Mouse (Mus musculus): ENCODE results near the gene Napepld. TPM values are rescaled to one million over a fixed set of nuclear protein-coding genes. Genes with fewer than 3 reads are reported as not detected.
"Not testable (repeated sequence)": the region's sequence is repeated elsewhere in the genome, so short reads cannot be mapped to it uniquely, and the experiment has no call there.

Gene Napepld
- total RNA-seq, 1 experiment from 2014 or later: 1.6 TPM

- ATAC-seq (replicated peaks in 1 of 2; ENCODE audit: insufficient read depth in 1 of 2, low FRiP score in 2 of 2, low TSS enrichment in 1 of 2, low read depth in 1 of 2, poor library complexity in 2 of 2, severe bottlenecking in 2 of 2): no peak
These were observed 16.0 kb upstream of the Napepld start for GRCm38 (mm10) chr5:21717165-21717715.

- no peak for ATAC-seq (replicated peaks in 1 of 2; ENCODE audit: insufficient read depth in 1 of 2, low FRiP score in 2 of 2, low TSS enrichment in 1 of 2, low read depth in 1 of 2, poor library complexity in 2 of 2, severe bottlenecking in 2 of 2)
These were observed 13.3 kb upstream of the Napepld start for GRCm38 (mm10) chr5:21714447-21714846.

GRCm38 (mm10) chr5:21712127-21712715, 11.0 kb upstream of the Napepld start:
- no peak for ATAC-seq (replicated peaks in 1 of 2; ENCODE audit: insufficient read depth in 1 of 2, low FRiP score in 2 of 2, low TSS enrichment in 1 of 2, low read depth in 1 of 2, poor library complexity in 2 of 2, severe bottlenecking in 2 of 2)

GRCm38 (mm10) chr5:21708011-21708410, 6.8 kb upstream of the Napepld start:
- not testable (repeated sequence) for ATAC-seq (replicated peaks in 1 of 2; ENCODE audit: insufficient read depth in 1 of 2, low FRiP score in 2 of 2, low TSS enrichment in 1 of 2, low read depth in 1 of 2, poor library complexity in 2 of 2, severe bottlenecking in 2 of 2)

- ATAC-seq (replicated peaks in 1 of 2; ENCODE audit: insufficient read depth in 1 of 2, low FRiP score in 2 of 2, low TSS enrichment in 1 of 2, low read depth in 1 of 2, poor library complexity in 2 of 2, severe bottlenecking in 2 of 2): no peak
These were observed 5.3 kb upstream of the Napepld start for GRCm38 (mm10) chr5:21706546-21706945.

GRCm38 (mm10) chr5:21703708-21704107, 2.5 kb upstream of the Napepld start:
- ATAC-seq (replicated peaks in 1 of 2; ENCODE audit: insufficient read depth in 1 of 2, low FRiP score in 2 of 2, low TSS enrichment in 1 of 2, low read depth in 1 of 2, poor library complexity in 2 of 2, severe bottlenecking in 2 of 2): no peak

- no peak for ATAC-seq (replicated peaks in 1 of 2; ENCODE audit: insufficient read depth in 1 of 2, low FRiP score in 2 of 2, low TSS enrichment in 1 of 2, low read depth in 1 of 2, poor library complexity in 2 of 2, severe bottlenecking in 2 of 2)
These were observed 1.8 kb upstream of the Napepld start for GRCm38 (mm10) chr5:21702873-21703475.

GRCm38 (mm10) chr5:21702009-21702364, 791 bp upstream of the Napepld start:
- ATAC-seq (replicated peaks in 1 of 2; ENCODE audit: insufficient read depth in 1 of 2, low FRiP score in 2 of 2, low TSS enrichment in 1 of 2, low read depth in 1 of 2, poor library complexity in 2 of 2, severe bottlenecking in 2 of 2): no peak

- peak; percentile 46 to 47 for ATAC-seq (replicated peaks in 1 of 2; ENCODE audit: insufficient read depth in 1 of 2, low FRiP score in 2 of 2, low TSS enrichment in 1 of 2, low read depth in 1 of 2, poor library complexity in 2 of 2, severe bottlenecking in 2 of 2)
These were observed 262 bp downstream of the Napepld start for GRCm38 (mm10) chr5:21700934-21701333.

GRCm38 (mm10) chr5:21700272-21700821, 849 bp downstream of the Napepld start:
- ATAC-seq (replicated peaks in 1 of 2; ENCODE audit: insufficient read depth in 1 of 2, low FRiP score in 2 of 2, low TSS enrichment in 1 of 2, low read depth in 1 of 2, poor library complexity in 2 of 2, severe bottlenecking in 2 of 2): no peak

- not testable (repeated sequence) for ATAC-seq (replicated peaks in 1 of 2; ENCODE audit: insufficient read depth in 1 of 2, low FRiP score in 2 of 2, low TSS enrichment in 1 of 2, low read depth in 1 of 2, poor library complexity in 2 of 2, severe bottlenecking in 2 of 2)
These were observed 1.6 kb downstream of the Napepld start for GRCm38 (mm10) chr5:21699555-21699954.

GRCm38 (mm10) chr5:21694854-21695490, 6.2 kb downstream of the Napepld start:
- ATAC-seq (replicated peaks in 1 of 2; ENCODE audit: insufficient read depth in 1 of 2, low FRiP score in 2 of 2, low TSS enrichment in 1 of 2, low read depth in 1 of 2, poor library complexity in 2 of 2, severe bottlenecking in 2 of 2): no peak

GRCm38 (mm10) chr5:21693372-21693870, 7.8 kb downstream of the Napepld start:
- no peak for ATAC-seq (replicated peaks in 1 of 2; ENCODE audit: insufficient read depth in 1 of 2, low FRiP score in 2 of 2, low TSS enrichment in 1 of 2, low read depth in 1 of 2, poor library complexity in 2 of 2, severe bottlenecking in 2 of 2)

GRCm38 (mm10) chr5:21692230-21692629, 9.0 kb downstream of the Napepld start:
- ATAC-seq (replicated peaks in 1 of 2; ENCODE audit: insufficient read depth in 1 of 2, low FRiP score in 2 of 2, low TSS enrichment in 1 of 2, low read depth in 1 of 2, poor library complexity in 2 of 2, severe bottlenecking in 2 of 2): no peak

GRCm38 (mm10) chr5:21687042-21687441, 14.2 kb downstream of the Napepld start:
- no peak for ATAC-seq (replicated peaks in 1 of 2; ENCODE audit: insufficient read depth in 1 of 2, low FRiP score in 2 of 2, low TSS enrichment in 1 of 2, low read depth in 1 of 2, poor library complexity in 2 of 2, severe bottlenecking in 2 of 2)

GRCm38 (mm10) chr5:21685001-21685400, 16.2 kb downstream of the Napepld start:
- no peak for ATAC-seq (replicated peaks in 1 of 2; ENCODE audit: insufficient read depth in 1 of 2, low FRiP score in 2 of 2, low TSS enrichment in 1 of 2, low read depth in 1 of 2, poor library complexity in 2 of 2, severe bottlenecking in 2 of 2)

- ATAC-seq (replicated peaks in 1 of 2; ENCODE audit: insufficient read depth in 1 of 2, low FRiP score in 2 of 2, low TSS enrichment in 1 of 2, low read depth in 1 of 2, poor library complexity in 2 of 2, severe bottlenecking in 2 of 2): no peak
These were observed 17.4 kb downstream of the Napepld start for GRCm38 (mm10) chr5:21683811-21684210.

- ATAC-seq (replicated peaks in 1 of 2; ENCODE audit: insufficient read depth in 1 of 2, low FRiP score in 2 of 2, low TSS enrichment in 1 of 2, low read depth in 1 of 2, poor library complexity in 2 of 2, severe bottlenecking in 2 of 2): no peak
These were observed 20.3 kb downstream of the Napepld start for GRCm38 (mm10) chr5:21680940-21681339.
